Mouse (Mus musculus) layer of hippocampus, adult 9-11 months (tissue): ENCODE measurements around the gene Zbtb18.
"Not testable (repeated sequence)": the region's sequence is repeated elsewhere in the genome, so short reads cannot be mapped to it uniquely, and the experiment has no call there.

Source experiments
- DNase-seq: peaks from one replicate; pipeline ENCODE4 v3.0.0; 2022

The Zbtb18 gene

DNA sequence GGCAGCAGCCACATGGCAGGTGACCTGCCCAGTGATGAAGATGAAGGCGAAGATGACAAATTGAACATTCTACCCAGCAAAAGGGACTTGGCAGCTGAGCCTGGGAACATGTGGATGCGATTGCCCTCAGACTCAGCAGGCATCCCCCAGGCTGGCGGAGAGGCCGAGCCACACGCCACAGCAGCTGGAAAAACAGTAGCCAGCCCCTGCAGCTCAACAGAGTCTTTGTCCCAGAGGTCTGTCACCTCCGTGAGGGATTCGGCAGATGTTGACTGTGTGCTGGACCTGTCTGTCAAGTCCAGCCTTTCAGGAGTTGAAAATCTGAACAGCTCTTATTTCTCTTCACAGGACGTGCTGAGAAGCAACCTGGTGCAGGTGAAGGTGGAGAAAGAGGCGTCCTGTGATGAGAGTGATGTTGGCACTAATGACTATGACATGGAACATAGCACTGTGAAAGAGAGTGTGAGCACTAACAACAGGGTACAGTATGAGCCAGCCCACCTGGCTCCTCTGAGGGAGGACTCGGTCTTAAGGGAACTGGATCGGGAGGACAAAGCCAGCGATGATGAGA is 5.5 kb downstream of the Zbtb18 start:
- DNase-seq, result no peak

DNA sequence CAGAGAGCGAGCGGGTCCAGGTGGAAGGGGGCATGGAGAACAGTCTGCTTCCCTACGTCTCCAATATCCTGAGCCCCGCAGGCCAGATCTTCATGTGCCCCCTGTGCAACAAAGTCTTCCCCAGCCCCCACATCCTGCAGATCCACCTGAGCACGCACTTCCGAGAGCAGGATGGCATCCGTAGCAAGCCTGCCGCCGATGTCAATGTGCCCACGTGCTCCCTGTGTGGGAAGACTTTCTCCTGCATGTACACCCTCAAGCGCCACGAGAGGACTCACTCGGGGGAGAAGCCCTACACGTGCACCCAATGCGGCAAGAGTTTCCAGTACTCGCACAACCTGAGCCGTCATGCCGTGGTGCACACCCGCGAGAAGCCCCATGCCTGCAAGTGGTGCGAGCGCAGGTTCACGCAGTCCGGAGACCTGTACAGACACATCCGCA is 6.0 kb downstream of the Zbtb18 start:
- no peak for DNase-seq

DNA sequence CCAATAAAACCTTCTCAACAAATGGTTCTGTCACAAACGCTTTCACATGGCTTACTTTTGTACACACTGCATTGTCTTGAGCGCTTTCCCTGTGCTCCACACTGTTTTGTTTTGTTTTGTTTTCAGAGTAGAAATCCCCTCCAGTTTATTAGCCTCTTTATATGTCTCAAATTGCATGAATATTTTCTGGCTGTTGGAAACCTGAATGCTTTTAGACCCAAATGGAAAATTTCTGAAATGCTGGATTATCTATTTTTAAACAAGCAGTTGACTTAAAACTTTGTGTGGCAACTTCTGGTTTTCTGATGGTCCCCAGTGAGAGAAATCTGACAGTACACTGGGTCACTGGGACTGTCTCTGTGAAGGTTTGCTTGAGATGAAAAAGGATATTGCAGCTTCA is 6.8 kb downstream of the Zbtb18 start:
- DNase-seq, result no peak

DNA sequence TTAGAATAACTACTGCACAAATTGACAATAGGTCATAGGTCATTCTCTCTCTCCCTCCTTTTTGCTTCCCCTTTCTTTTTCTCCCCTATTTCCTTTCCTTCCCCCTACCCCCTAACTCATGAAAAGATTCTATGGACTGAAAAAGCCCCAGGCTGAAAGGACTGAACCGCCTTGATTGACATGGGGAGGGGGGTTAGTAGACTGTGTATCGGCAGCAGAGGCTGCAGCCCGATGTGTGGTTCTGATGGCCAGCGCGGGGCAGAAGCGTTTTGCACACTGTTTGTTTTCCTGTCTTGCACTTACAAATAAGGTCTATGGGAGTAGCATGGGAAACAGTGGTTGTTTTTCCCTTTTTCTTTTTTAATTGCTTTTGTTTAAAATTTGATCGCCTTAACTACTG is 7.7 kb downstream of the Zbtb18 start:
- DNase-seq, result not testable (repeated sequence)

DNA sequence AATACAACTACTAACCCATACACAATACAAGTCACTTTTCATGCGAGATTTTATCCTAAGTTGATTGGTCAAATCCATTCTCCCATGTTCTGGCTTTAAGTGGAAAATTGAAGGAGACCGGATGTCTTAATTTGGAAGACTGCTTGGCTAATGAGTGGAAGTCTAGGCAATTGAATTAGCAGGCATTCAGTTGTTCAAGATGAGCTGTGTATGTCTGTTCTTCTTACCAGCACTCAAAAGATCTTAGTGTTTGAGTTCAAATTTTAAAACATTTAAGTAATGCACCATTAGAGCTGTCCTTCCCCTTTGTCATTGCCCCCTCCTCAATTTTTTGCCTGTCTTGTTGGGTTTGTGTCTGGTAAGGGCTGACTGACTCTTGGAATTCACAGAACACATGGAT is 8.9 kb downstream of the Zbtb18 start:
- no peak for DNase-seq

DNA sequence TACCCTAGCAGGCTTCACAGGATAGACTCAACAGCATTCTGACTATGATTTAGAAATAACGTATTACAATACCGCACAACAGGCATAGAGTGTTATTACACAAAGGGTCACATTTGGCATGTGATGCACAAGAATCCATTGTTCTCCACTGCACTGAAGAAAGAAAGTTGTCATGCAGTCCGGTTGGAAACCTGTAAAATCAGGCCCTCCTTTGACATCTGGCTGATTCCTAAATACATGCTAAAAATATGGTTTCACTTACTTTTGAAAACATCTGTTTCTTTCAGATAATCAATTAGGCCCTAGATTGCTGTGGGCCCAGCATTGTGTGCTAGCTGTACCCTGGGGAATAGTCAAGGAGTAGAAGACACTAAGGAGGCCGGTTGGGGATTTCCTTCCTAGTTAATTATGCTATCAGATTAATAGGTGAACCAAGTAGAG is 9.9 kb downstream of the Zbtb18 start:
- DNase-seq, result no peak

DNA sequence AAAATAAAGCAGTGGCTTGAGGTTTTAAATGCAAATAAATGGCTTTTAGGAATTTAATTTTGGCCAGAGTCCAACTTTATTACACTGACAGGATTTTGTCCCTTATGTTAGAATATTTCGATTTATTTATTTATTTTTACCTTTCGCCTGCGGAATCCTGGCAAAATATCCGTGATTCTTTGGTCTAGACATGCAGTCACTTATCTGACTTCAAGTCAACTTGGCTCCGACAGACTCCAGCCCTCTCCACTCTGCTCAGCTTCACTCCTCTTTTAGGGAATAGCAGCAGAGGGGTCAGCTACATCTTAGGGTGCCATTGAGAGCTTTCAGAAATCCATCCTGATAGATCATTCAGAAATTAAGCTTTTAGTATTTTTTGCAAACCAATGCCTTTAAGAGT is 10.8 kb downstream of the Zbtb18 start:
- no peak for DNase-seq

DNA sequence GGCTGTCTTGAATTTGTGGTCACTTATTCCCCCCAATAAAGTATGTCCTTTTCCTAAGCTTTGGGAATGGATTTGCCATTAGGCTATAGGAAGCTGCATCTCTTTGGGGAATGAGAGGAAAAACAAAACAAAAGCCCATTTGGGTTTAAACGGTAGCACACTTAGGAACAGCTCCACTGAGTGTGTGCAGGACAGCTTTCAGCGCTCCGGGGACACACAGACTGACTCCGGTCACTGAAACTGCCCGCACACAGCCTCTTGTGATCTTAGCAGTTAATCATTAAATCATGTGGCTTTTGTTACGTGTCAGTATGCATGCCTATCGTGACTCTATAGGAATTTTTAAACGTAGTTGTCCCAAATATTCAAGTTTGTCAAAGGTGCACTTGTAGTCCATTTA is 11.7 kb downstream of the Zbtb18 start:
- no peak for DNase-seq

DNA sequence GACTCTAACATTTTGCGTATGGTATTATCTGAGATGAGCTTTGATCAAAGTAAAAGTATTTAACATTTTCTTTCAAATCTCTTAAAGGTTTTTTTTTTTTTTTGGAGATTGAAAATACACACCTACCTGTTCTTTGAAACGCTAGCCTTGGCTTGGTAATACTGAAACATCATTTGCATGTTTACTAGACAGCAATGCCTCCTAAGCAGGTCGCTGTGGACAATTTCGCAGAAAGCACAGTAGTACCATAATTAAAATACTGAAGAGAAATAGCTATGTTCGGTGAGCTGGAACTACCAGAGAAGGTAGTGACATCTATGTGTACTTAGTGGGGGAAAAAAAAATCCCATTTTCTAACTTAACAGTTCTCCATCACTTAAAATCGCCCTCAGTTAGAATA is 12.3 kb downstream of the Zbtb18 start:
- DNase-seq, result no peak

DNA sequence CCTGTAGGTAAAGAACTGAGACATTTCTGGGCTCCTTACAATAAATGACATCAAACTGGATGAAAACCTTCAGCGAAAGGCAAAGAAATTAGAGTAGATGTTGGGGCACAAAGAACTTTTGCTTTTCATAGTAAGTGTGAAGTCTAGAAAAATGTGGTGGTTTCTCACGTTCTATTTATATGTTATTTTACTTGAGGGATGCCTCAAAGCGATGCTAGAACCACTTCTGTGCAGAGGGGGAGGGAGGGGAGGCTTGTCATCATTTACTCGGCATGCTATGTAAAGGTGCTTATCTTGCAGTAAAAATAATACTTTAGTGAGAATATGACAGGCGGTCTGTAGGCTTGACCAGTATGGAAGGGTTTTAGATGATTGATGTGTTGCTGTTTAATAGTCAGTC is 13.3 kb downstream of the Zbtb18 start:
- no peak for DNase-seq

DNA sequence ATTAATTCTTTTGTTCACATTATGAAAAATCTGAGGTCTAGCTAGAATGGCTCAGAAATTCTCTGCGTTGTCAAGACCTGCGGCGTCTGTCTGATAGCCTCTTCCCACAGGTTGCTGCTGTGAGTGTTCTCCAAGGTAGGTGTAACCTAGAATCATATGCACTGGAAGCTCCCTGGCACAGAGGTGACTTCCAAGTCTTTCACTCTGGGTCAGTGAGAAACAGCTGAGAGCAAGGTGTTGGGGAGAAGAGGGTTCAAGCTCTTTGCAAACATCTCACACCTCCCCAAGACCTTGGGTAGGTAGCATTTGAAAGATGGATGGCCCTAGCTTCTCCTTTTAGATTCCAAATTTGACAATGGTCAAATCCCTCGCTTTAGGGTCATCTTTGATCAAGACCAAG is 14.1 kb downstream of the Zbtb18 start:
- DNase-seq, result no peak

DNA sequence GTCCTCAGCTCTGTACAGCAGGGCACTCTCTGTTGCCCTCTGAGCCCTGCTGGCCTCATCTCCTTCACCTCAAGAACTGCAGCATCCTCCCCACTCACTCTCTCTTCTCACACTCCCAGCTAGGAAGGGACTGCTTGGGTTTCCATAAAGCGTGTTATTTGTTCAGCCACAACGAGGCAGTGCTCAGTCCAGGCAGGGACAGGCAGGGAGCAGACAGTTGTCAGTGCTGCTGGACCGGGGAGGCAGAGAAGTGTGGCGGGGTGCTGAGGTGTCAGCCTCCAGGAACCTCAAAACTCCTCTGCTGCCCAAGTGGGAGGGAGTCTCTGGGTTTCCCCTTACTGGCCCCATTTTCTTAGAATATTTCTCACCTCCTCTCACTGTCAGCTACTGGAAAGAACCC is 14.6 kb downstream of the Zbtb18 start:
- DNase-seq, result no peak

DNA sequence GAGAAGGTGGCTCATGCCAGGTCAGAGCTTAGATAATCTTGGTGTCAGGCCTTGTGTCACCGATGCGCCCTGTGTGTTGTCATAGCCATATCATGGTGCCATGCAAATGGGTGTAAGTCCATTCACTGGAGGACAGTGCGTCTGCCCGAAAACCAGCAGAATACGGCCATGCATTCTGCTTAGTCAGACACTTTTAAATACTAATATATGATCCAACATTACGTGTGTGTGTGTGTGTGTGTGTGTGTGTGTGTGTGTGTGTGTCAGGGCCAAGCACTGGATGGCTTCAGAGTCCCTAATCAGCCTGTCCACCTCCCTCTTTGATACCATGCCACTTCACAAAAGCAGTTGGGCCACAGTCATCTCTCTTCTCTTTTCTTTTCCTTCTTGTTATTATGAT is 15.8 kb downstream of the Zbtb18 start:
- DNase-seq, result no peak

DNA sequence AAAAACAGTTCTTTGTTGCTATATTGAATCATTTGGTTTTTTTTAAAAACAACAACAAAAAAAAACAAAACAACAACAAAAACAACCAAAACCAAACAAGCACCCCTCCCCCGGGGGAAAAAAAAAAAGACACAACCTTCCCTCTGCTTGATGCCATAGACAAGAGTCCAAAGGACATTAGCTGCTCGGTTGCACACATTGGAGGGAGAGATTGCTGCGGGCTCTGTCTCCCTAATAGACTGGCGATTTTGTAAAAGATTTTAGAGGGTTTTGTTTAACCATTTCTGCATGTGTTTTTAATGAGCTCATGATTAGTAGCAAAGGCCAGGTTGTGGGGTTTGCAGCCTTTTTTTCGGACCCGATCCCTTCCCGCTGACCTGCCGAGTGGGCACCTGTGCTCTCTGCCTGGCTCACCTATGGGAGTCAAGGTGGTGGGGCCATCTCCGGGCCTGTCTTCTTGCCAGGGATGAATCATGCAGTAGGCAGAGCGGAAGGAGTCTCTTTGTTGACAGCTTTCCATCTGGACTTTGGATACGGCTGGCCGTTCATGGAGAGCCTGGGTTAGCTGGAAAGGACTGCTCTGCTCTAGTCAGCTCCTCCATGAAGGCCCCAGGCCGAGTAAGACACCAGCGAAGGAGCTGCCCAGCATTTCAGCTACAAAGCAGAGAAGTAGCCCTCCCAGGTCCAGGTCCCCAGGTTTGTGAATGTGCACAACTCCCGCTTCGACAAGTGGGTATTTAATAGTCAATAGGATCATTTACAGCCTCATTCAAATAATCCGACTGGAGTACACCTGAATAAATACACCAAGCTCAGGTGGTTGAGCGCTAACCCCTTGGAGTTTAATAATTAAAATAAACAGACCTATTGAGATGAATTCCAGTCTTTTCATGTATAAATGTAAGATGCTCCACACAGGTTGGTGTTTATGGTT is 16.6 kb downstream of the Zbtb18 start:
- DNase-seq, result no peak

DNA sequence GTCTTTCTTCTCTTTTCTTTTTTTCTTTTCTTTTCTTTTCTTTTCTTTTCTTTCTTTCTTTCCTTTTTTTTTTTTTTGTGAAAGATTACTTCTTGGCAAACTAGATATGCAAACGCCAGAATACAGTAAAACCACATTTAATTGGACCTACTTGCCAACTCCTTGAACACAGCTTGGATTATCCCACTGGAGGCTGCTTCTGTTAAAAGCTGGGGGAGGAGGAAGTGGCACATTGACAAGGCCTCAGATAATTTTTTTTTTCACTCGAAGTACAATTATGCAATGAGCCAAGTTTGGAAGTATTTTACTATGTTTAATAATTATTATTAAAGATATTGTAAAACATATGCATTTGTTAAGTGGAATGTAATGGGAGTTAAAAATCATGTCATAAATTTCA is 17.4 kb downstream of the Zbtb18 start:
- no peak for DNase-seq

DNA sequence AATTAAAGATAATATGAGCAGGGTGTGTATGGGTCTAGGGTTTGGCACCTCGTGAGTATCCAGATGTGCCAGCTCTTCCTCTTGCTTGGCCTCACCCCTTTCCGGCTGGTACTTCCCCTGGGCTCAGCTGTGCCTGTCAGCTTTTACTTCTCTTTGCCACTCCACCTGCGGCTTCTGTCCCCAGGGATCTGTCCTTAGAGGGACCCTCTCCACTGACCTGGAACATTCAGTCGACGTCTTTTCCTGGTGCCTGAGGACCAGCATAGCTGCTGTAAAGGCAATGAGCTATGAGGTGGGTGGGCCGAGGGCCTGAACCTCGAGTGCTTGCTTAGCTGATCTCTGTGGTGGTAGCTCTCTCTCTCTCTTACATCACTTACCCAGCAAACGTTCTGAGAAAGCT is 25.0 kb downstream of the Zbtb18 start:
- DNase-seq, result no peak

DNA sequence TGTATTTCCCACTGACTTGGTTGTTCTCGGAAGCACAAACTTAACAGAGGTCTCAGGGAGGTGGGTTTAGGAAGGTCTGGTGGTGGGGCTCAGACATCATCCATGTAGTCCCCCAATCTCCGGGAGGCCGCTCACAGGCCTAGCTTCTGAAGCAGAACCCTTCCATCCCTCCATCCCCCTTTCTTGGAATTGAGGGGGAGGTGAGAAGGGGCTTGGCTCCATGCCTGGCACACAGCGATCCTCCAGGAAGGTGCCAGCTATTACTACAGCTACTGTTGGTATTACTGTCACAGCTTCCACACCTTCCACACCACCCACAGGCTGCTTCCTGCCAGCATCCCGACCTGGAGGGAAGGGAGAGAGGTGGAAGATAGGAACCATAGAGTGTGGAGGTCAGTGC is 26.3 kb downstream of the Zbtb18 start:
- DNase-seq, result no peak

DNA sequence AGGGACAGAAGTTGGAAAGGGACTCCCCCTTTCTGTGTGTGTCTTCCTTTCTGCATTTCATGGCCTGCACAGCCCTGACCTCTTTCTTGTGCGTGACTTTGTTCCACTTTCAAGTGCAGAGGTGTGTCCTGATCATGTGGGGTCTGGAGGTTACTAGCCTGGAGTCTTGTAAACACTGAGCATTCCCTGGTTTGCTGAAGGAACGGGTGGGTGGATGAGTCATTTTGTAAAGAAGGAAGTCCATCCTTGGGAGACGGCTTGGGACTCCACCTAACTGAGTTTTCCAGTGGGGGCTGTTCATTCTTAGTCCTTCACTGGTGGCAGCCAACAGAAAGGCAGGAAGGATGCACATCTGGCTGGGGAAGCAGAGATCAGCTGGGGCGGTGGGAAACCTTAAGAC is 27.9 kb downstream of the Zbtb18 start:
- no peak for DNase-seq

DNA sequence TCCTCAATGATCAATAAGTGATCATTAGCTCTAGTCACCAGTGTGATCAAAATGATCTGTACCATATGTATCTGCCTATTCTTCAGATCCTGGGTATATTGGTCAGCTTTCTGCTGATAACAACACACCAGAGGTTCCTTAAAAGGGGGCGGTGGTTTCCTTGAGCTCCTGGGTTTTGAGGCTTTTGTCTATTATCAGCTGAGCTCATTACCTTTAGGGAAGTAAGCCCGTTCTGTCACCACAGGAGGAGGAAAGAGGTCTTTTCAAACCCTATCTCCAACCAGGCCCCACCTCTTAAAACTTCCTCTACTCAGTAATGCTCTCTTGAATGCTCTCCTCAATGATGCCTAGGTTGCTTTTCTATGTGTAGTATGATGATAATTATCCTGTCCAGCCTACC is 28.8 kb downstream of the Zbtb18 start:
- DNase-seq, result no peak

DNA sequence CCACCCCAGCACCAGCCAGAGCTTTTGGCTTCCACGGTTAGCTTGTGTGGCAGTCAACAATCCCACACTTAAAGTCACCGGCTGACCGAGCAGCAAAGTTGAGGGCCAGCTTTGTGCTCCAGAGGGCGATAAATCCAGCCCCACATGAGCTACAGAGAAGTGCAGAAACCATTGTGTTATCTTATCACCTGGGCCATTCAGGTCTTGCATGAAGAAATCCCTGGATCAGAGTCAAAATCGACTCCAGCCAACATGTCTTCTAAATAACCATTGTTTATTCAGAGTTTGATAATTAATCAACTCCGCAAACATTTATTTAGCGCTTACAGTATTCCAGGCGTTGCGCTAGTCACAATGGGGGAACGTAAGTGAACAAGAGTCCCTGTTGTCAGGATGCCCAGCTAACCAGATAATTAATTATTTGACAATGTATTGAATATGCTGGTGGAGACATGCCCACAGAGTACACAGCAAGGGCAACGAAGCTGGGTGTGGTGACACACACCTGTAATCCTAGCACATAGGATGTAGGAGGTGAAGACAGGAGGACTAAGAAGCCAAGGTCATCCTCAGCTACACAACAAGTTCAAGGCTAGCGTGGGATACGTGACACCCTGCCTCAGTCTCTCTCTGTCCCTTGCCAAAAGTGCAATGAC is 33.5 kb downstream of the Zbtb18 start:
- DNase-seq, result no peak

DNA sequence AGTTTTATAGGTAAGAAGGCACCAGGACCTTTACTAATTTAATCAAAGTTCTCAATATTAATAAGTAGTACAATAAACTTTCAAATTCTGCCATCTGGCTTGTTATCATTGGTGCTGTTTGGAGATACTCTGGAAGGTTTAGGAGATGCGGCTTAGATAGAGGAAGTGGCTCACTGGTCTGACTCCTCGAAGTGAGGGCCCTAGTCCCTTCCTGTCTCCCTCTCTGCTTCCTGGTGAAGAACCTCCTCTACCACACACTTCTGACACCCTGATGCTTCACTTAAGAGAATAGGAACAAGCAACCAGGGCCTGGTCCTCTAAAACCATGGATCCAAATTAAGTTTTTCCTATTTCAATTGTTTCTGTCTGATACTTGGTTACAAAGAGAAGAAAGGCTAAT is 36.4 kb downstream of the Zbtb18 start:
- no peak for DNase-seq

DNA sequence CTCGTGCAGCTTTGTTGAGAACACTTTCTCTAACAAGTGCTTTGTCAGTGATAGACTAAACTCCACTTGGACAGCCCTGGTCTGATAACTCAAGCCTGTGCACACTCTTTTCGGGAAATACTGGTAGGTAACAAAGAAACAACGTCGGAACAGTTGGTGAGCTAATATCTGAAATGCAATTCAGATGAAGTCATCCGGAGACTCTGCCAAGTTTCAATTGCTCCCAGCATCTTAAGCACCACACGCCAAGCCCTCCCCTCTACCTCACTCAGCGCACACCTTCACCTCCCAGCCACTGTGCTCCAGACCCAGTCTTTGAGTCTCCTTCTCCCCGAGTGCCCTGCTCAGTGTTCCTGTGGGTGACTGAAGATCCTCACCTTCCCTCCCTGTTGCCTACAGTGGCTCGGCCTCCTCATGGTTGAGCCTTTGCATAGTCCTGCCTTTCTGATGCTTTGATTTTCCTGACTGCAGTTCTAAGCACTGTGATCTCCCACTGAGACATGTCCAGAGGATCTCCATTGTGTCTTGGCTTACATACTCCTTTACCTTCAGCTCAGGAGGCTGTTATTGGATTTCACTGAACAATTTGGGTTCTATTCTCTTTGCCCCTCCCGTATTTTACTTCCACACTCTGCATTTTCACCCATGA is 37.3 kb downstream of the Zbtb18 start:
- no peak for DNase-seq

DNA sequence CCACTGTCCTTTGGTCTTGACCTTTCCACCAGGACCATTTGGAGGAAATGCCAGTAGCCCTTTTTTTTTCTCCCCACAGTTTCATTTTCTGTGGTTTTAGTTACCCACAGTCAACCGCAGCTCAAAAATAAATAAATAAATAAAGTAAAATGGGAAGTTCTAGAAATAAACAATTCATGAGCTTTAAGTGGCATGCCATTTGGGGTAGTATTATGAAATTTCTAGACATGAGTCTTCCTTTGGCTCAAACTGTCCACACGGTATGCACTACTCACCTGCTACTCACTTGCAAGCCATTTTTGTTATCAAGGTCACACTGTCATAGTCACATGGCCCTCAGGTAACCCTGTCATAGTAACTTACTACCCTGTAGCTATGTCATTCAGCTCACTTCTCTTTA is 41.5 kb downstream of the Zbtb18 start:
- DNase-seq, result no peak

DNA sequence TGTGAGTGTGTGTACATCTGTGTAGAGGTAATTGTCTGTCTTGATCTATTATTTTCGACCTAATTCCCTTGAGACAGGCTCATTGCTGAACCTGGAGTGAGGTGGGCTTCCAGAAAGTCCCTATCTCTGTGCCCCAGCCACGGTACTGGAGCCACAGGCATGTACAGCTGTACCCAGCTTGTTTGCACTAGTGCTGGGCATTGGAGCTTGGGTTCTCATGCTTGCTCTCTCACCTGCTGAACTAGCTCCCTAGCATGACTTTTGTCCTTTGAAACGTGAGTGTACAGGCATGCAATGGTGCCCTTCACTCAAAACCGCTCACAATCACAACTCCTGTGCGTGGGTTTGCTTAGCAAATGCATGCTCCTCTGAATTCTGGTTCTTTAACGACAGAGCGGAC is 42.1 kb downstream of the Zbtb18 start:
- DNase-seq, result no peak
